Mouse (Mus musculus): Measurements from ENCODE around the gene Cmbl. TPM values are rescaled to one million over a fixed set of nuclear protein-coding genes. Genes with fewer than 3 reads are reported as not detected.
A peak's percentile ranks its signal among the peaks of the same experiment; 100 is the strongest.

Cmbl gene
- polyA plus RNA-seq, 1 experiment from 2014 or later = 16.4 TPM

GRCm38 (mm10) chr15:31614666-31615065 lies 49.5 kb downstream of the Cmbl start:
- H3K4me2 ChIP-seq (ENCODE audit: low read depth, low read length) = no peak overlapping the region
- no peak overlapping the region for H3K9ac ChIP-seq (ENCODE audit: low read depth, low read length)
- no peaks in the 10 kb centered on the region for H3K4me1 ChIP-seq (ENCODE audit: control insufficient read depth, low read depth, low read length)
- no peaks in the 10 kb centered on the region for H3K9me3 ChIP-seq (replicated peaks; ENCODE audit: control insufficient read depth, low read length)
- no peaks in the 10 kb centered on the region for H3K27me3 ChIP-seq (ENCODE audit: control insufficient read depth, insufficient read depth, low read depth, low read length)
- no peak for ATAC-seq (ENCODE audit: low read depth)
- no peak overlapping the region for H3K4me3 ChIP-seq (ENCODE audit: low read depth, low read length)
- H3K27ac ChIP-seq (ENCODE audit: low read length) = no peak overlapping the region
- WGBS (ENCODE audit: insufficient replicate concordance) = 78% methylated on average over 2 of the region's 2 CpGs
- H3K36me3 ChIP-seq (ENCODE audit: control insufficient read depth, insufficient read depth) = peaks cover 4% of the 10 kb centered on the region

- H3K36me3 ChIP-seq (ENCODE audit: control insufficient read depth, insufficient read depth) = peaks cover 4% of the 10 kb centered on the region
- WGBS (ENCODE audit: insufficient replicate concordance) = 81% methylated on average over 9 of the region's 9 CpGs
- H3K4me1 ChIP-seq (ENCODE audit: control insufficient read depth, low read depth, low read length) = no peaks in the 10 kb centered on the region
- no peaks in the 10 kb centered on the region for H3K27me3 ChIP-seq (ENCODE audit: control insufficient read depth, insufficient read depth, low read depth, low read length)
- no peak overlapping the region for H3K4me2 ChIP-seq (ENCODE audit: low read depth, low read length)
- H3K9me3 ChIP-seq (replicated peaks; ENCODE audit: control insufficient read depth, low read length) = no peaks in the 10 kb centered on the region
- no peak overlapping the region for H3K27ac ChIP-seq (ENCODE audit: low read length)
- ATAC-seq (ENCODE audit: low read depth) = no peak
- H3K4me3 ChIP-seq (ENCODE audit: low read depth, low read length) = no peak overlapping the region
- no peak overlapping the region for H3K9ac ChIP-seq (ENCODE audit: low read depth, low read length)
Observed at GRCm38 (mm10) chr15:31617261-31617660, 52.1 kb downstream of the Cmbl start.

GRCm38 (mm10) chr15:31619521-31619920 lies 54.3 kb downstream of the Cmbl start:
- H3K9me3 ChIP-seq (replicated peaks; ENCODE audit: control insufficient read depth, low read length) = no peaks in the 10 kb centered on the region
- no peak overlapping the region for H3K4me3 ChIP-seq (ENCODE audit: low read depth, low read length)
- no peak overlapping the region for H3K4me2 ChIP-seq (ENCODE audit: low read depth, low read length)
- 77% methylated on average over 8 of the region's 8 CpGs for WGBS (ENCODE audit: insufficient replicate concordance)
- H3K36me3 ChIP-seq (ENCODE audit: control insufficient read depth, insufficient read depth) = peaks cover 4% of the 10 kb centered on the region
- H3K27me3 ChIP-seq (ENCODE audit: control insufficient read depth, insufficient read depth, low read depth, low read length) = no peaks in the 10 kb centered on the region
- no peaks in the 10 kb centered on the region for H3K4me1 ChIP-seq (ENCODE audit: control insufficient read depth, low read depth, low read length)
- ATAC-seq (ENCODE audit: low read depth) = no peak
- H3K9ac ChIP-seq (ENCODE audit: low read depth, low read length) = no peak overlapping the region
- no peak overlapping the region for H3K27ac ChIP-seq (ENCODE audit: low read length)

GRCm38 (mm10) chr15:31627277-31628154 lies 62.3 kb downstream of the Cmbl start:
- H3K9me3 ChIP-seq (replicated peaks; ENCODE audit: control insufficient read depth, low read length) = no peaks in the 10 kb centered on the region
- no peaks in the 10 kb centered on the region for H3K4me1 ChIP-seq (ENCODE audit: control insufficient read depth, low read depth, low read length)
- peak; percentile 43; the same call in 1 of the 2 replicates for ATAC-seq (ENCODE audit: low read depth)
- no peak overlapping the region for H3K4me3 ChIP-seq (ENCODE audit: low read depth, low read length)
- no peaks in the 10 kb centered on the region for H3K27me3 ChIP-seq (ENCODE audit: control insufficient read depth, insufficient read depth, low read depth, low read length)
- 55% methylated on average over 12 of the region's 12 CpGs for WGBS (ENCODE audit: insufficient replicate concordance)
- no peaks in the 10 kb centered on the region for H3K36me3 ChIP-seq (ENCODE audit: control insufficient read depth, insufficient read depth)
- no peak overlapping the region for H3K4me2 ChIP-seq (ENCODE audit: low read depth, low read length)
- H3K9ac ChIP-seq (ENCODE audit: low read depth, low read length) = no peak overlapping the region
- H3K27ac ChIP-seq (ENCODE audit: low read length) = no peak overlapping the region

- H3K4me2 ChIP-seq (ENCODE audit: low read depth, low read length) = no peak overlapping the region
- no peak overlapping the region for H3K4me3 ChIP-seq (ENCODE audit: low read depth, low read length)
- no peaks in the 10 kb centered on the region for H3K36me3 ChIP-seq (ENCODE audit: control insufficient read depth, insufficient read depth)
- H3K9ac ChIP-seq (ENCODE audit: low read depth, low read length) = no peak overlapping the region
- WGBS (ENCODE audit: insufficient replicate concordance) = 63% methylated on average over 10 of the region's 10 CpGs
- no peaks in the 10 kb centered on the region for H3K4me1 ChIP-seq (ENCODE audit: control insufficient read depth, low read depth, low read length)
- H3K9me3 ChIP-seq (replicated peaks; ENCODE audit: control insufficient read depth, low read length) = no peaks in the 10 kb centered on the region
- ATAC-seq (ENCODE audit: low read depth) = no peak
- no peak overlapping the region for H3K27ac ChIP-seq (ENCODE audit: low read length)
- H3K27me3 ChIP-seq (ENCODE audit: control insufficient read depth, insufficient read depth, low read depth, low read length) = no peaks in the 10 kb centered on the region
Observed at GRCm38 (mm10) chr15:31628180-31628579, 63.0 kb downstream of the Cmbl start.

- Histone ChIP-seq H3K27ac (ENCODE audit: low read length) (no peak overlapping the region), H3K27me3 (ENCODE audit: control insufficient read depth, insufficient read depth, low read depth, low read length) (no peaks in the 10 kb centered on the region), H3K4me3 (ENCODE audit: low read depth, low read length) (no peak overlapping the region), H3K36me3 (ENCODE audit: control insufficient read depth, insufficient read depth) (no peaks in the 10 kb centered on the region), H3K4me2 (ENCODE audit: low read depth, low read length) (no peak overlapping the region), H3K4me1 (ENCODE audit: control insufficient read depth, low read depth, low read length) (no peaks in the 10 kb centered on the region), H3K9ac (ENCODE audit: low read depth, low read length) (no peak overlapping the region), H3K9me3 (replicated peaks; ENCODE audit: control insufficient read depth, low read length) (no peaks in the 10 kb centered on the region)
- no peak for ATAC-seq (ENCODE audit: low read depth)
- 65% methylated on average over 3 of the region's 3 CpGs for WGBS (ENCODE audit: insufficient replicate concordance)
Observed at GRCm38 (mm10) chr15:31629556-31629955, 64.4 kb downstream of the Cmbl start.

GRCm38 (mm10) chr15:31631396-31631858 lies 66.2 kb downstream of the Cmbl start:
- H3K4me3 ChIP-seq (ENCODE audit: low read depth, low read length) = no peak overlapping the region
- no peak overlapping the region for H3K4me2 ChIP-seq (ENCODE audit: low read depth, low read length)
- no peak overlapping the region for H3K27ac ChIP-seq (ENCODE audit: low read length)
- no peaks in the 10 kb centered on the region for H3K27me3 ChIP-seq (ENCODE audit: control insufficient read depth, insufficient read depth, low read depth, low read length)
- no peak for ATAC-seq (ENCODE audit: low read depth)
- H3K4me1 ChIP-seq (ENCODE audit: control insufficient read depth, low read depth, low read length) = no peaks in the 10 kb centered on the region
- WGBS (ENCODE audit: insufficient replicate concordance) = 69% methylated on average over 12 of the region's 12 CpGs
- H3K9me3 ChIP-seq (replicated peaks; ENCODE audit: control insufficient read depth, low read length) = no peaks in the 10 kb centered on the region
- no peak overlapping the region for H3K9ac ChIP-seq (ENCODE audit: low read depth, low read length)
- no peaks in the 10 kb centered on the region for H3K36me3 ChIP-seq (ENCODE audit: control insufficient read depth, insufficient read depth)

GRCm38 (mm10) chr15:31632478-31632877 lies 67.3 kb downstream of the Cmbl start:
- 59% methylated on average over 4 of the region's 4 CpGs for WGBS (ENCODE audit: insufficient replicate concordance)
- no peaks in the 10 kb centered on the region for H3K27me3 ChIP-seq (ENCODE audit: control insufficient read depth, insufficient read depth, low read depth, low read length)

GRCm38 (mm10) chr15:31634582-31634981 lies 69.4 kb downstream of the Cmbl start:
- Histone ChIP-seq H3K4me3 (ENCODE audit: low read depth, low read length) (no peak overlapping the region), H3K27me3 (ENCODE audit: control insufficient read depth, insufficient read depth, low read depth, low read length) (no peaks in the 10 kb centered on the region), H3K4me2 (ENCODE audit: low read depth, low read length) (no peak overlapping the region), H3K9me3 (replicated peaks; ENCODE audit: control insufficient read depth, low read length) (no peaks in the 10 kb centered on the region), H3K4me1 (ENCODE audit: control insufficient read depth, low read depth, low read length) (no peaks in the 10 kb centered on the region), H3K36me3 (ENCODE audit: control insufficient read depth, insufficient read depth) (no peaks in the 10 kb centered on the region), H3K27ac (ENCODE audit: low read length) (no peak overlapping the region), H3K9ac (ENCODE audit: low read depth, low read length) (no peak overlapping the region)
- ATAC-seq (ENCODE audit: low read depth) = no peak
- WGBS (ENCODE audit: insufficient replicate concordance) = 62% methylated on average over 6 of the region's 6 CpGs

More at GRCm38 (mm10) chr15:31632478-31632877, 67.3 kb downstream of the Cmbl start:
- no peak overlapping the region for H3K9ac ChIP-seq (ENCODE audit: low read depth, low read length)
- no peak for ATAC-seq (ENCODE audit: low read depth)
- no peaks in the 10 kb centered on the region for H3K9me3 ChIP-seq (replicated peaks; ENCODE audit: control insufficient read depth, low read length)
- no peak overlapping the region for H3K4me2 ChIP-seq (ENCODE audit: low read depth, low read length)
- no peaks in the 10 kb centered on the region for H3K4me1 ChIP-seq (ENCODE audit: control insufficient read depth, low read depth, low read length)
- no peak overlapping the region for H3K4me3 ChIP-seq (ENCODE audit: low read depth, low read length)
- no peak overlapping the region for H3K27ac ChIP-seq (ENCODE audit: low read length)
- no peaks in the 10 kb centered on the region for H3K36me3 ChIP-seq (ENCODE audit: control insufficient read depth, insufficient read depth)
